Mouse (Mus musculus) left cerebral cortex, adult 8-10 months (tissue): ENCODE measurements at regions not wholly inside any gene's neighbourhood (a gene's known extent, or its start where the extent isn't known, plus 50 kb on each side); places are given as distances from the start of the nearest gene placed in this dataset.

Source experiments
- DNase-seq, 2 experiments: peaks; one replicate each; pipeline ENCODE4 v3.0.0; 2022; ENCODE audit warnings: low spot score in 2 of 2
- microRNA-seq, 2 experiments: library from miRNA; unstranded; fragments of <30 nt; microRNA quantifications; one replicate each; pipeline ENCODE4 v1.2.0; 2022

- DNase-seq = no peak
These were observed 468.7 kb upstream of the Fat1 start for GRCm38 (mm10) chr8:44466409-44467078.

GRCm38 (mm10) chr8:44512876-44513275, 422.4 kb upstream of the Fat1 start:
- DNase-seq = no peak

GRCm38 (mm10) chr8:44525915-44526314, 409.3 kb upstream of the Fat1 start:
- DNase-seq = no peak

GRCm38 (mm10) chr8:44529696-44530095, 405.6 kb upstream of the Fat1 start:
- DNase-seq = no peak

GRCm38 (mm10) chr8:44548885-44549284, 386.4 kb upstream of the Fat1 start:
- no peak for DNase-seq

- no peak for DNase-seq
These were observed 376.1 kb upstream of the Fat1 start for GRCm38 (mm10) chr8:44559161-44559560.

- DNase-seq = no peak
These were observed 358.9 kb upstream of the Fat1 start for GRCm38 (mm10) chr8:44576314-44576858.

- DNase-seq = no peak
These were observed 358.3 kb upstream of the Fat1 start for GRCm38 (mm10) chr8:44576993-44577392.

Small RNA genes in the stretch of these regions (microRNA-seq; reads per million reads assigned to microRNA genes)
- gene Gm26241 = 0 reads per million in 2 experiments
